Mouse (Mus musculus) CD4-positive, CD25-positive, alpha-beta regulatory T cell, adult 4 months (primary cell): ENCODE results near the gene B3gnt7. TPM values are rescaled to one million over a fixed set of nuclear protein-coding genes. Genes with fewer than 3 reads are reported as not detected.

ENCODE experiments used
- ATAC-seq: one replicate; pipeline ENCODE4 v1.8.0; 2017
- polyA plus RNA-seq, 2 experiments: library from polyadenylated mRNA; unstranded; fragments of 100-300 nt; shearing (Covaris generic); gene quantifications; one replicate each; pipeline ENCODE4 v1.2.1; 2017

Gene B3gnt7
- polyA plus RNA-seq, 2 experiments from 2014 or later: not detected

- no peak for ATAC-seq
Measured at GRCm38 (mm10) chr1:86345956-86346355, 43.3 kb downstream of the B3gnt7 start.

- no peak for ATAC-seq
Measured at GRCm38 (mm10) chr1:86346851-86347715, 44.5 kb downstream of the B3gnt7 start.

- no peak for ATAC-seq
Measured at GRCm38 (mm10) chr1:86347716-86348045, 45.0 kb downstream of the B3gnt7 start.

GRCm38 (mm10) chr1:86348083-86348482, 45.5 kb downstream of the B3gnt7 start:
- no peak for ATAC-seq

GRCm38 (mm10) chr1:86348801-86349200, 46.2 kb downstream of the B3gnt7 start:
- no peak for ATAC-seq

- no peak for ATAC-seq
Measured at GRCm38 (mm10) chr1:86349201-86349600, 46.6 kb downstream of the B3gnt7 start.

- no peak for ATAC-seq
Measured at GRCm38 (mm10) chr1:86349696-86350095, 47.1 kb downstream of the B3gnt7 start.

GRCm38 (mm10) chr1:86350576-86350975, 47.9 kb downstream of the B3gnt7 start:
- ATAC-seq: no peak

GRCm38 (mm10) chr1:86354186-86354585, 51.6 kb downstream of the B3gnt7 start:
- ATAC-seq: no peak

Other genes starting within 250 kb of the B3gnt7 start
- 10 to 100 TPM; 69.8 to 71.7 TPM for gene Psmd1, start 238.4 kb upstream of the B3gnt7 start, polyA plus RNA-seq
- under 1 TPM in 1 of 2 experiments, not detected in 1; 0.39 TPM for gene Htr2b, start 190.9 kb upstream of the B3gnt7 start, polyA plus RNA-seq
- gene Gm21972, start 169.2 kb upstream of the B3gnt7 start, polyA plus RNA-seq: not detected
- 1 to 10 TPM; 6.2 to 7.8 TPM for gene Armc9, start 148.1 kb upstream of the B3gnt7 start, polyA plus RNA-seq
- 100 to 1,000 TPM; 304 to 334 TPM for gene Ncl, start 56.6 kb downstream of the B3gnt7 start, polyA plus RNA-seq
- gene Nmur1, start 123.4 kb downstream of the B3gnt7 start, polyA plus RNA-seq: 1 to 10 TPM; 1.5 to 4.0 TPM
- not detected for gene Tex44, start 123.5 kb downstream of the B3gnt7 start, polyA plus RNA-seq
- gene Ptma, start 223.9 kb downstream of the B3gnt7 start, polyA plus RNA-seq: 1,000 to 10,000 TPM; 2,790 to 2,877 TPM